Mouse (Mus musculus): ENCODE results near the gene Rnf208. TPM values are rescaled to one million over a fixed set of nuclear protein-coding genes. Genes with fewer than 3 reads are reported as not detected.

Rnf208 gene
- polyA plus RNA-seq, 1 experiment from 2014 or later = 6.6 TPM

DNA sequence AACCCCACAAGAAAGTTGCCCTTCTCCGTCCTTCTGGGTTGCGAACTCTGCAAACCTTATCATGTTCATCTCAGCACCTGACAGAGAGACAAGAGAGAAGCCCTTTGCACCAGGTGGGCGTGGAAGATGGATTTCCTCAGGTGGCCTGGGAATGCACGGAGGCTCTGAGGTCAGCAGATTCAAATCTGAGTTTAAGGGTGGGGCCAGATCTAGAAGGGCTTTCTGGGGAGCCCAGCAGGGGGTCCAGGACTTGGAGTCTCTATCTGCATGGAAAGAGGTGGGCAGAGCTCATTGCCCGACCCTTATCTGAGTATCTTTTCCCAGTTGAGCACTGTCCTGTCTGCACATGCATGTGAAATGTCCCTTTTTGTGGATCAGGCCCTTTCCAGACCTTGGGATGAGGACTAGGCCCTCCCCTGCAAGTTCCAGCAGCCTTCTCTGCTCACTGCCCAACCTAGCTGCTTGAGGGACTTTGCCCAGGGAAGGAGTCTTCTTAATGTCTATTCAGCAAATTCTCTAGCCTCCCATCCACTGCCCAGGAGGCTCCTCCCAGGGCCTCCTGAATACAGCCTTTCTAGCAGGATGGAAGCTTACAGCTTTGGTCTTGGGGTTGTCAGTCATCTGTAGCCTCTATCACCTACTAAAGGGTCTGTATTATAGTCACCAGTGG lies 7.4 kb upstream of the Rnf208 start:
- no peak overlapping the region for H3K27ac ChIP-seq (replicated peaks)
- no peak overlapping the region for H3K4me2 ChIP-seq
- H3K4me3 ChIP-seq = no peak overlapping the region
- WGBS = 58% methylated on average over 5 of the region's 5 CpGs
- no peak overlapping the region for H3K9ac ChIP-seq
- no peak for ATAC-seq (ENCODE audit: extremely low read depth, insufficient number of reproducible peaks, low FRiP score, low TSS enrichment)
- H3K27me3 ChIP-seq (replicated peaks) = peaks cover 84% of the 10 kb centered on the region
- H3K4me1 ChIP-seq = no peaks in the 10 kb centered on the region
- H3K36me3 ChIP-seq = no peaks in the 10 kb centered on the region
- H3K9me3 ChIP-seq = no peaks in the 10 kb centered on the region

DNA sequence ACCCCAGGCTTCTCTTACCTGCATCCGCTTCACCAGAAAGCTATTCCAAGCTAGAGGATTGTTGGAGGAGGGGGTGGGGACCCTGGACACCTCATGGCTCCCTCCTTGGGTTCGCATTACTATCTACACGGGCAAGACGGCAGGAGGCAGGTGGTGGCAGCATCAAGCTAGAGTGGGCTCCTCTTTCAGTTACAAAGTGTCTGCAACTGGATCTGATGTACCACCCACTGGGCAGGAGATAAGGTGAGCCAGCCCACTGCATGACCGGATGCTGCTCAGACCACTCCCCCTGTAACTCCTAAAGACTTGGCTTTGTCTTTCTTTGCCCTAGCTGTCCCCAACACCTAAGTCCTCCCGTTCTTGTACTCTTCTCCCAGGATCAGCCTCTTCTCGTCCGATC lies 5.4 kb upstream of the Rnf208 start, which contains the start of gene Rnf224:
Gene Rnf224 (minus strand): TSS at position 174 of the 400 bp plus-strand sequence.
- Histone ChIP-seq H3K27me3 (replicated peaks) (peaks cover 75% of the 10 kb centered on the region), H3K4me3 (no peak within 1 kb of the TSS), H3K4me2 (no peak within 1 kb of the TSS), H3K4me1 (peaks cover 13% of the 10 kb centered on the region), H3K9me3 (no peaks in the 10 kb centered on the region), H3K36me3 (no peaks in the 10 kb centered on the region), H3K27ac (replicated peaks) (no peak within 1 kb of the TSS), H3K9ac (no peak within 1 kb of the TSS)
- no peak for ATAC-seq (ENCODE audit: extremely low read depth, insufficient number of reproducible peaks, low FRiP score, low TSS enrichment)
- WGBS = 14% methylated on average over 8 of the region's 8 CpGs

DNA sequence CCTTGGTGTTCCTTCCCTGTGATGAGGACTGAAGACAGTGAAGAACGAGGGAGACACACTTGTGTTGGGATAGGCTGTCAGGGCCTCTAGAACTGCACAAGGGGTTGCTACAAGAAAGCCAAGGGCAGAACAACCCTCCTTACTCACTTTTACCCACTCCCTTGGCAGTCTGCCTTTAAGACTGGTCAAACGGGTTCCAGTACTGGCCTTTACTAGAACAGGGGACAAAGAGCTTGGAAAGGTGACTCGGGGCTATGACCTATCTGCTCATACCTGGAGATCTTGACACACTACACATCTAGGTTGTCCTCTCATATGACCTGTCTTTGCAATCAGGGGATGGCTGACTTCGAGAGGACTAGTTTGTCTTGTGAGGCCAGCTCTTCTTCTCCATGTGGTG lies 4.5 kb upstream of the Rnf208 start:
- WGBS = 62% methylated on average over 4 of the region's 4 CpGs
- H3K27ac ChIP-seq (replicated peaks) = no peak overlapping the region
- no peak overlapping the region for H3K4me2 ChIP-seq
- no peaks in the 10 kb centered on the region for H3K9me3 ChIP-seq
- H3K27me3 ChIP-seq (replicated peaks) = peaks cover 75% of the 10 kb centered on the region
- ATAC-seq (ENCODE audit: extremely low read depth, insufficient number of reproducible peaks, low FRiP score, low TSS enrichment) = no peak
- no peak overlapping the region for H3K4me3 ChIP-seq
- no peaks in the 10 kb centered on the region for H3K36me3 ChIP-seq
- H3K4me1 ChIP-seq = peaks cover 22% of the 10 kb centered on the region
- H3K9ac ChIP-seq = no peak overlapping the region

DNA sequence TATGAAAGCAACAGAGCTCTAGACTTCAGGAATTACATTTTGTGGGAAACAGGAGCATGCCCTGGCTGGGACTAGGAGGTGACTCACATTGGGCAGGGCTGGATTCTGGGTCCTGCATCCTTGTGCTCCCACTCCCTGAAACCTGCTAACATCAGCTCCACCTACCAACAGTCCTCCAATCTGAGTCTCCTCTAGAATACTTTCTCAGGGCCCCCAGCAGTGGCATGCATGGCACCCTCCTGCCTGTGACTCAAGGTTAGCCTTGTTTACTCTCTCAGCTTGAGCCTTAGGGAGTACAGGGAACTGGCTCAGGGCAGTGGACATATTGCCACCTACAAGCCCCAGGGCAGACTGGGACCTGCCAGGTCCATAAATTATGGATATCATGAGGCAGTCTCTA lies 3.9 kb upstream of the Rnf208 start:
- Histone ChIP-seq H3K27me3 (replicated peaks) (peaks cover 75% of the 10 kb centered on the region), H3K4me2 (no peak overlapping the region), H3K4me1 (peaks cover 25% of the 10 kb centered on the region), H3K9ac (no peak overlapping the region), H3K9me3 (no peaks in the 10 kb centered on the region), H3K27ac (replicated peaks) (no peak overlapping the region), H3K36me3 (no peaks in the 10 kb centered on the region), H3K4me3 (no peak overlapping the region)
- no peak for ATAC-seq (ENCODE audit: extremely low read depth, insufficient number of reproducible peaks, low FRiP score, low TSS enrichment)

DNA sequence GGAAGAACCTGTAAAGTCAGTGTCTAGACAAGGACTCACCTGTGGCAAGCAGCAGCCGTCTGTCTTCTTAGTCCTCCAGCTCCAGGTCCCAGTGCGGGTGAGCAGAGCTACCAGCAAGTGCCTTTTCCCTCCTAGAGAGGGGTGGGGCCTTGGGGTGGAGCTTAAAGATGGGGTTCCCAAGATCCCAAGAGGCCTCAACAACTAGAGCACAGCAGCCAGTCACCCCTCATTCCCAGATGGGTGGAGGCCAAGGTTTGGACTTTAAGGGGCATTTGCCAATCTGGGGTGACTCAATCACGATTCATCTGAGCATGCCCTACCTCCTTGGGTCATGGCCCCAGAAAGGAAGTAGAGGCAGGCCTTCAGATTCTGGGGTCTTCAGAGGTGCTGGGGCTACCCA lies 2.3 kb upstream of the Rnf208 start:
- Histone ChIP-seq H3K9ac (no peak overlapping the region), H3K4me2 (no peak overlapping the region), H3K27me3 (replicated peaks) (peaks cover 71% of the 10 kb centered on the region), H3K9me3 (no peaks in the 10 kb centered on the region), H3K4me3 (no peak overlapping the region), H3K36me3 (no peaks in the 10 kb centered on the region), H3K4me1 (peaks cover 25% of the 10 kb centered on the region), H3K27ac (replicated peaks) (no peak overlapping the region)
- no peak for ATAC-seq (ENCODE audit: extremely low read depth, insufficient number of reproducible peaks, low FRiP score, low TSS enrichment)
- WGBS = 72% methylated on average over 3 of the region's 3 CpGs

DNA sequence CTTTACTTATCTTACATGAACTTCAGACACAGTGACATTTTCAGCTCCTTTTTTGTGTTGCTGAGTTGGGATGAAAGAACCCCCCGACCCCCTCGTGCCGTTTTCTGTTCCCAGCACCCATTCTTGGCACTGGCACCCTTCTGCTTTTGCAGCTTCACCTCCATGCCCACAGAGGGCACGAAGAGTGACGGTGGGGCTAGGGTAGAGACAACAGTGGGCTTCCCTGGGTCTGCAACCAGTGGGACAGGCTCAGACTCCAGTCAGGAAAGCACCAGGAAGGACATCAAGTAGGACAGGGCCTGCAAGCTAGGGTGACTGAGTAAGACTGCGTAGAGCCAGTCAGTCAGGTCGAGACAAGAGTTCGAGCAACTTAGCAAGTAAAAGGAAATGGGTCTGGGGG lies 1.7 kb upstream of the Rnf208 start:
- Histone ChIP-seq H3K9ac (peak overlapping the region; percentile 60; the same call in 1 of the 2 replicates), H3K4me2 (peak overlapping the region; percentile 98), H3K4me3 (peak overlapping the region; percentile 62), H3K27ac (replicated peaks) (no peak overlapping the region), H3K9me3 (no peaks in the 10 kb centered on the region), H3K4me1 (peaks cover 25% of the 10 kb centered on the region), H3K27me3 (replicated peaks) (peaks cover 65% of the 10 kb centered on the region), H3K36me3 (no peaks in the 10 kb centered on the region)
- no peak for ATAC-seq (ENCODE audit: extremely low read depth, insufficient number of reproducible peaks, low FRiP score, low TSS enrichment)
- WGBS = 50% methylated on average over 8 of the region's 8 CpGs

DNA sequence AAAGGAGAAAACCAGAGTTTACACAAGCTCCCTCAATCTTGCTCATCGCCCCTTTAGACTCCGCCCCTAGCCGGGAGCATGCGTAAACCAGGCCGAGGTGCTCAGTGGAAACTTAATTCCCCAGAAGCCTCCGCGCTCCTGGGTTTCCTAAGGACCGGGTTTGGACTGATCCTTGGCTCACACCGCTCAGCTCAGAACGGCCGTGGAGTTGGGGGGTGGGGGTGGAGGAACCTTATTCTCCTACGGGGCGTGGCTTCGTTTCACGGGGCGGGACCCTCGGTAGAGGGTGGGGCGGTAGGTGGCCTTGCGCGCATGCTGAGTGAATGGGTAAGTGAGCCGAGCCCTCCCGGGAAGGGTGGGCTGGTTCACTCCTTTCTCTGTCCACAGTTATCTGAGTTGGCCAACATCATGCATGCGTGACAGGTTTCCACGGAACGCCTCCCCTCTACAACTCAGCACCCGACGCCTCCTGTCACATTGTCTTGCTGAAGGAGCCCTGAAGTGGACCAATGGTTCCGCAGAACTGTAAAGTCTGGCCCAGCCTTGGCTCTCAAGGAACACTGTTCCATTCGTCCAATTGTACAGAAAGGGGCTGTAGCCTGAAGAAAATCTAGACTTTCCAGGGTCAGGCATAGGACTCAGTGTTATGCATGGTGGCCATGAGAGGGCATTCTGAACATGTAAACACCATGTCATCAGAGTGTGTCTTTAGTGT lies 1.2 kb upstream of the Rnf208 start:
- no peak overlapping the region for H3K27ac ChIP-seq (replicated peaks)
- ATAC-seq (ENCODE audit: extremely low read depth, insufficient number of reproducible peaks, low FRiP score, low TSS enrichment) = peak; percentile 19; the same call in 1 of the 2 replicates
- WGBS = 2% methylated on average over 29 of the region's 29 CpGs

DNA sequence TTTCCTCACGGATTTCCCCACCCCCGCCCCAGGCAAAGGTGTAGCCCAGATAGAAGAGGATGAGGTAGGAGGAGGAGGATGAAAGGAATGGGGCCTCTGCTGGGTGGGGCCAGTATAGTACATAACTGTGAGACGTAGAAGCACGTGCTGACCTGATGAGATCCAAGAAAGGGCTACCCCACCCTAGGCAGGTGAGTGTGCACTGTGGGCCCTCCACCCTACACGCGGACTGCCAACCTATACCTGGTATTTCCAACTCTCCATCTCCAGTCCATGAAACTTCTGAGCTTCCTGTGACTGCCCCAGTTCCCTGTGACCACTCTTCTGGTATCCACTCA lies 648 bp upstream of the Rnf208 start:
- Histone ChIP-seq H3K4me3 (peak overlapping the region; percentile 62), H3K9ac (peak overlapping the region; percentile 82), H3K36me3 (peaks cover 4% of the 10 kb centered on the region; the same call in 1 of the 2 replicates), H3K9me3 (no peaks in the 10 kb centered on the region), H3K4me2 (peak overlapping the region; percentile 98), H3K4me1 (peaks cover 25% of the 10 kb centered on the region), H3K27me3 (replicated peaks) (peaks cover 55% of the 10 kb centered on the region), H3K27ac (replicated peaks) (no peak overlapping the region)
- ATAC-seq (ENCODE audit: extremely low read depth, insufficient number of reproducible peaks, low FRiP score, low TSS enrichment) = no peak
- WGBS = 13% methylated on average over 6 of the region's 6 CpGs

More for the DNA sequence above, 1.2 kb upstream of the Rnf208 start:
- Histone ChIP-seq H3K4me3 (peak overlapping the region; percentile 62), H3K9ac (peak overlapping the region; percentile 60), H3K4me2 (peak overlapping the region; percentile 98), H3K36me3 (peaks cover 4% of the 10 kb centered on the region; the same call in 1 of the 2 replicates), H3K9me3 (no peaks in the 10 kb centered on the region), H3K4me1 (peaks cover 25% of the 10 kb centered on the region), H3K27me3 (replicated peaks) (peaks cover 60% of the 10 kb centered on the region)

DNA sequence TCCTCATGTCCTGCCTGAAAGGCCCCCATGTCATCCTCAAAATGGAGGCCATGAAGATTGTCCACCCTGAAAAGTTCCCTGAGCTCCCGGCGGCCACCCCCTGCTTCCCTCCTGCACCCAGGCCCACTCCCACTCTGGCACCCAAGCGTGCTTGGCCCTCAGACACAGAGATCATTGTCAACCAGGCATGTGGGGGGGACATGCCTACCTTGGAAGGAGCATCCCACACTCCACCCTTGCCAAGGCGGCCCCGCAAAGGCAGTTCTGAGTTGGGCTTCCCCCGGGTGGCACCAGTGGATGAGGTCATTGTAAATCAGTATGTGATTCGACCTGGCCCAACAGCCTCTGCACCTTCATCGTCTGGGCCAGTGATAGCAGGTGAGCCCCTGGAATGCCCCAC lies 1.3 kb downstream of the Rnf208 start:
- Histone ChIP-seq H3K9ac (no peak overlapping the region), H3K36me3 (peaks cover 19% of the 10 kb centered on the region), H3K4me2 (no peak overlapping the region), H3K27ac (replicated peaks) (no peak overlapping the region), H3K9me3 (no peaks in the 10 kb centered on the region), H3K27me3 (replicated peaks) (peaks cover 48% of the 10 kb centered on the region), H3K4me3 (no peak overlapping the region), H3K4me1 (peaks cover 25% of the 10 kb centered on the region)
- ATAC-seq (ENCODE audit: extremely low read depth, insufficient number of reproducible peaks, low FRiP score, low TSS enrichment) = no peak
- 64% methylated on average over 8 of the region's 8 CpGs for WGBS

DNA sequence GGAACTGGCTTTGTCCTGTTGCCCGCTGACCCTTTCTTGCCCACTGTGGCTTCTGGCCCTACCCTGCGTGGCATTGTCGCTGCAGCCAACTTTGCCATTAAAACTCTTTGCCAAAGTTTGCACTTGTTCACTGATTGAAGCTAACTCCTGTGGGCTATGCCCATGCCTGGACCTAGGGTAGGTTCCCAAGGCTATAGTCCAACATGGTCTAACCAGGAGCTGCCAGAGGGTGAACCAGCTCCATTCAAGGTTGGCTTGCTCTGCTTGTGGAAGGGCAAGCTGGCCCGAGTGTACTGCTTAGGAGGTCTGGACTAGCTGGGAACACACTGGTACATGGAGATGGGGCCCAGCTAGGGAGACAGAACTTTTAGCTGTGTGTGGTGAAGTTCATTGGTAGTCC lies 2.1 kb downstream of the Rnf208 start:
- 79% methylated on average over 4 of the region's 4 CpGs for WGBS
- Histone ChIP-seq H3K27me3 (replicated peaks) (peaks cover 43% of the 10 kb centered on the region), H3K4me2 (no peak overlapping the region), H3K27ac (replicated peaks) (no peak overlapping the region), H3K4me1 (peaks cover 25% of the 10 kb centered on the region), H3K36me3 (peaks cover 27% of the 10 kb centered on the region), H3K9ac (no peak overlapping the region), H3K9me3 (no peaks in the 10 kb centered on the region), H3K4me3 (no peak overlapping the region)
- no peak for ATAC-seq (ENCODE audit: extremely low read depth, insufficient number of reproducible peaks, low FRiP score, low TSS enrichment)

DNA sequence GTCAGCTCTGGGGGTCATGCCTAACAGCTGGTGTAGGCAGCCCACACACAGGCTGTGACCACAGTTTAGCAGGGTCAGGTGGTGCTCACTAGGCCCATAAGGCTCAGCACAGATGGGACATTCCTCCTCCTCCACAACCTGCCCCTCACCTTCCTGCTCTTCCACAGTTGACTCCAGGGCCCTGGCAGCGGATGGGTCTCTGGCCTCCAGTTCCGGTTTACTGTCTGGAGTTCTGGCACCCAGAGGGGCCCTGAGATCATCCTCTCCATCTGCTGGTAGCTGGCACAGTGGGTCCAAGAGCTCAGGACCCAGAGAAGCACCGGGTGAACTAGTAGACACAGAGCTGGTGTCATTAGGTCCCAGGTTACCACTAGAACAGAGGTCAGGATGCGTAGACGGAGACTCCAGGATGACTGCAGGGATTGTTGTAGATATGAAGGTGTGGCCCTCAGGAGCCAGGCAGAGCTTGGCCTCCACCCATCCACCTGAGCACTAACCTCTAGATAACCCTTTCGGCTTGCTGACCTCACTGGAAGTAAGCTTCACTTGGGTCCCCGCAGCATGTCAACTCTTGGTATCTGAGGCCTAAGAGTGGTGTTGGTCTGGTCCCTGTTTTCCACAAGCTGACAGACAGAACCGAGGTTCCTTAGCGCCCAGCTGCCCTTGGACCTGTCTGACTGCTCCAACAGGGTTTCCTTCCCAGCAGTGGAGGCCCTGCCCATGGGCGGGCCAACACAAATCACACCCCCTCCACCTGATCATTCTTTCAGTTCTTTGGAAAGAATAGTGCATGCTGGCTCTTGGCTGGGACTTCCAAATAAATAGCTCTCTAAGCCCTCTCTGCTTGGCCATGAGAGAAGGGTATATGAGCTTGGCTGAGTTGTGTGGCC lies 4.4 kb downstream of the Rnf208 start, which contains the start of gene AL732309.1:
Gene AL732309.1 (minus strand): TSS at position 681 of the 890 bp plus-strand sequence.
- Histone ChIP-seq H3K36me3 (peaks cover 49% of the 10 kb centered on the region), H3K9me3 (no peaks in the 10 kb centered on the region), H3K9ac (no peak within 1 kb of the TSS), H3K4me3 (no peak within 1 kb of the TSS), H3K4me1 (peaks cover 14% of the 10 kb centered on the region), H3K27me3 (replicated peaks) (peaks cover 29% of the 10 kb centered on the region), H3K4me2 (no peak within 1 kb of the TSS), H3K27ac (replicated peaks) (no peak within 1 kb of the TSS)
- 84% methylated on average over 10 of the region's 10 CpGs for whole genome bisulfite sequencing
- ATAC-seq (ENCODE audit: extremely low read depth, insufficient number of reproducible peaks, low FRiP score, low TSS enrichment) = no peak

Data from heart, embryonic 13.5 days (tissue).